Mouse (Mus musculus): ENCODE results near the gene Saxo1. TPM values are rescaled to one million over a fixed set of nuclear protein-coding genes. Genes with fewer than 3 reads are reported as not detected.

Saxo1 gene
- polyA plus RNA-seq, 1 experiment from 2014 or later = not detected

DNA sequence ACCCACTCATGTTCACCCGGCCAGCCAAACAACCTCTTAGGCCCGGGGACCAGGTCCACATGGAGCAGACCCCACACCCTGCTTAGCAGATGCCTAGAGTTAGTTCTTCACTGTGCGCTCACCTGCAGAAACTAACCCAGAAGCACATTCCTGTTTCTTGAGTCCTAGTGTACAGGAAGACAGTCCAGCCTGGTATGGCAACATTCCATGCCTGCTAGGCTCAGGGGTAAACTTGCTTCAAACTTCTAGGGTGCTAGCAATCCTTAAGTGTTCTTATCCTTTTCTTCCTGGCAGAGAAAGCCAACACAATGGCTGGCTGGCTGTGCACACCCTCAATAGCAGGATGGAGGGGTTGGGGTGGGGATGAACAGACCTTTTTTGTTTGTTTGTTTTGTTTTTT lies 147.2 kb downstream of the Saxo1 start:
- Histone ChIP-seq H3K27ac (ENCODE audit: low read length) (no peak overlapping the region), H3K9me3 (ENCODE audit: control insufficient read depth, low read length) (no peaks in the 10 kb centered on the region), H3K36me3 (ENCODE audit: control insufficient read depth, insufficient read depth) (no peaks in the 10 kb centered on the region), H3K27me3 (replicated peaks; ENCODE audit: control insufficient read depth, insufficient read depth, low read length) (no peaks in the 10 kb centered on the region), H3K4me3 (replicated peaks; ENCODE audit: low read length) (no peak overlapping the region), H3K4me1 (replicated peaks; ENCODE audit: control insufficient read depth, insufficient read depth, low read length) (no peaks in the 10 kb centered on the region), H3K4me2 (ENCODE audit: low read length) (no peak overlapping the region), H3K9ac (replicated peaks; ENCODE audit: low read depth, low read length) (no peak overlapping the region)
- WGBS = 93% methylated on average over 3 of the region's 3 CpGs
- no peak for ATAC-seq

DNA sequence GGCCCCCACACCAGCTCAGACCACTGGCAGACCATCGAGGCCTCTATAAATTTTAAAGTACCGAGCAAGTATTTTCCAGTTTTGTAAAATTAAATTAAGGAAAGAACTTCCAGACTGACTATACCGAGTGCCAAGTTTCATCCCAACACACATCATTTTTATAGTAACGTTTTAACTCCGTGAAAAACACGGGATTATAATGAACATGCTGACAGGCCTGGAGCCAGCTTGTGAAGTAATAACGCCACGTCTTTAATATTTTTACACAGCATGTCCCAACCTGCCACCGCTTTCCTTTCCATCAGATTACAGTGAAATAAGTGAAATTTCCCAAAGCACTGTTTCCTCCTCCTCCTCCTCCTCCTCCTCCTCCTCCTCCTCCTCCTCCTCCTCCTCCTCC lies 149.7 kb downstream of the Saxo1 start:
- Histone ChIP-seq H3K27me3 (replicated peaks; ENCODE audit: control insufficient read depth, insufficient read depth, low read length) (no peaks in the 10 kb centered on the region), H3K9ac (replicated peaks; ENCODE audit: low read depth, low read length) (no peak overlapping the region), H3K4me3 (replicated peaks; ENCODE audit: low read length) (no peak overlapping the region), H3K4me1 (replicated peaks; ENCODE audit: control insufficient read depth, insufficient read depth, low read length) (no peaks in the 10 kb centered on the region), H3K36me3 (ENCODE audit: control insufficient read depth, insufficient read depth) (no peaks in the 10 kb centered on the region), H3K4me2 (ENCODE audit: low read length) (no peak overlapping the region), H3K9me3 (ENCODE audit: control insufficient read depth, low read length) (no peaks in the 10 kb centered on the region), H3K27ac (ENCODE audit: low read length) (no peak overlapping the region)
- ATAC-seq = no peak
- WGBS = 74% methylated on average over 9 of the region's 9 CpGs

DNA sequence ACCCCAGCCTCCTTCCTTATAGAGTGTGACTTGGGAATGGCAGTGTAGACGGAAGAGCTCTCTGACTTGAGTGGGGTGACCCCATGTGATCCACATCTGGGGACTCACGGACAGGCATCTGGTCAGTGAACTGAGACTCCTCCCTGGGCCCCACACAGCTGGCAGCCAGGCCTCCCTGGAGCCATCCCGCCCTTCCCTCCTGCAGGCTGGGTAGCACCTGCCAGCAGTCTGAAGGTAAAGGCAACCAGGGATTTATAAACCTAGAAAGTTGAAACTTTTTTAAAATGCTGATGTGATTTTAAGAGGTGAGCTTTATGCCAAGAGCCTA lies 151.0 kb downstream of the Saxo1 start:
- Histone ChIP-seq H3K36me3 (ENCODE audit: control insufficient read depth, insufficient read depth) (no peaks in the 10 kb centered on the region), H3K9ac (replicated peaks; ENCODE audit: low read depth, low read length) (no peak overlapping the region), H3K27me3 (replicated peaks; ENCODE audit: control insufficient read depth, insufficient read depth, low read length) (no peaks in the 10 kb centered on the region), H3K4me1 (replicated peaks; ENCODE audit: control insufficient read depth, insufficient read depth, low read length) (no peaks in the 10 kb centered on the region), H3K9me3 (ENCODE audit: control insufficient read depth, low read length) (no peaks in the 10 kb centered on the region), H3K4me2 (ENCODE audit: low read length) (no peak overlapping the region), H3K27ac (ENCODE audit: low read length) (no peak overlapping the region), H3K4me3 (replicated peaks; ENCODE audit: low read length) (no peak overlapping the region)
- 78% methylated on average over 3 of the region's 3 CpGs for WGBS
- no peak for ATAC-seq

DNA sequence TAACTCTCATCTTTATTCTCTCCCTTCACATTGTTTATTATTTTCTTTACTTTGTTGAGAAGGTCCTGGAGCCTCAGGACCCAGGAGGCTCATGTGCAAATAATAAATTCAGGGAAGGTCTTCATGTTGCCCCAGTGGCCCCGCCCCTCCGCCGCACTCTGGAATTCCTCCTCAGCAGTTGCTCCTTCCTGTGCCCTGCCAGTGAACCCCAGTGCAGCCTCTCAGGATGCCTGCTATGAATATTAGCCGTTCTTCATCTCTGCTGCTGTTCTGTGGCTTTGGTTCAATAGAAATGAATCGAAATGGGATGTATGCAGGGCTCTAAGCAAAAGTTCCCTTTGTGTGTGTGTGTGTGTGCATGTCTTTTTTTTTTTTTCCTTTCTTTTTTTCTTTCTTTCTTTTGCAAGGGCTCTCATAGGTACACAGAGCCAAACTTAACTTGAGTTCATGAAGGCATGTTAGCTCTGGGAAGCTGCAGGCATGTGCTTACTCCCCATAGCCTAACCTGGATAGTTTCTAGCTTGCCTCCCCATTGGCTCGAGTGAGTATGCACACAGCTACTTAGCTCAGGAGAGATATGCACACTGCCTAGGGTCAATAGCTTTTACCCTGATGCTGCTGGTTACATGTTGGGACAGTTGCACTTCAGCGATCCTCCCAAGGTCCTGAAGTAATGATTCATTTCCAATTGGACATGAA lies 151.5 kb downstream of the Saxo1 start:
- 73% methylated on average over 7 of the region's 7 CpGs for WGBS
- Histone ChIP-seq H3K36me3 (ENCODE audit: control insufficient read depth, insufficient read depth) (no peaks in the 10 kb centered on the region), H3K4me3 (replicated peaks; ENCODE audit: low read length) (no peak overlapping the region), H3K27me3 (replicated peaks; ENCODE audit: control insufficient read depth, insufficient read depth, low read length) (no peaks in the 10 kb centered on the region), H3K27ac (ENCODE audit: low read length) (no peak overlapping the region), H3K9me3 (ENCODE audit: control insufficient read depth, low read length) (no peaks in the 10 kb centered on the region), H3K4me1 (replicated peaks; ENCODE audit: control insufficient read depth, insufficient read depth, low read length) (no peaks in the 10 kb centered on the region), H3K4me2 (ENCODE audit: low read length) (no peak overlapping the region), H3K9ac (replicated peaks; ENCODE audit: low read depth, low read length) (no peak overlapping the region)
- ATAC-seq = no peak

DNA sequence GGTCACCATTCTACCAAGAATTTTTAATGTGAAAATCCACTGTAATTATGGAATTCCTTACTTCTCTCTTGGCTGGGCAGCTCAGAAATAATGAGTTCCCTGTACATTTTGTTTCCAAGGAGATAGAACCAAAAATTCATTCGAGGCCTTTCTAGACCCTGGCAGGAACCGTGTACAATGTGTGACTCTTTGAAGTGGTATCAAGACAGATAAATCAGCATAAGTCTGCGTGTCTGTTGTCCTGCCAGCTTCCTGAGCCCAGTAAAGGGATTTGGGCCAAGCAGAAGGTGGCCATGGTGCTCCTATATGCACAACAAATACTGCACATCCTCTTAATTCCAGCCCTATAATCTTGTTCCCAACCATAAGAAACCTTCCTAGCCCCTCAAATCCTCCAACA lies 157.0 kb downstream of the Saxo1 start:
- no peak overlapping the region for H3K27ac ChIP-seq (ENCODE audit: low read length)
- no peak overlapping the region for H3K9ac ChIP-seq (replicated peaks; ENCODE audit: low read depth, low read length)
- no peaks in the 10 kb centered on the region for H3K27me3 ChIP-seq (replicated peaks; ENCODE audit: control insufficient read depth, insufficient read depth, low read length)
- no peaks in the 10 kb centered on the region for H3K4me1 ChIP-seq (replicated peaks; ENCODE audit: control insufficient read depth, insufficient read depth, low read length)
- no peak for ATAC-seq
- no peaks in the 10 kb centered on the region for H3K36me3 ChIP-seq (ENCODE audit: control insufficient read depth, insufficient read depth)
- WGBS = 54% methylated on average over 3 of the region's 3 CpGs
- H3K9me3 ChIP-seq (ENCODE audit: control insufficient read depth, low read length) = no peaks in the 10 kb centered on the region
- H3K4me3 ChIP-seq (replicated peaks; ENCODE audit: low read length) = no peak overlapping the region
- no peak overlapping the region for H3K4me2 ChIP-seq (ENCODE audit: low read length)

DNA sequence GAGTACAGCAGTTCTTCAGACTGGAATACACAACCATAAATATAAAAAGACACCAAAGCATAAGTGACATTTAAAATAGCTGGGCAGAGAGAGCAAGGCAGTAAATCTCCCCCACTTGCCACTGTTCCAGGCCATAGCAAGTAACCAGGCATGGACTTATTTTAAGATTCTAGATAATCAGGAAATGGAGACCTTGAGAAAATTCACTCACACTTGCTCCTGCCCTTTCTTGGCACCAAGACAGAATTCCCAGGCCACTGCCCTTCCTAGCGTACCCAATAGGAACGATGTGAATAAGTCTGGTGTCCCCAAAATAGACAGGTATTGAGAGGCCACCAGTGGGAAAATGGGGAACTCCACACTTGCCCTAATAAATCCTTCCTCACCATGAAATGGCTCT lies 160.7 kb downstream of the Saxo1 start:
- WGBS = 83% methylated on average over 2 of the region's 2 CpGs
- no peak for ATAC-seq
- H3K4me1 ChIP-seq (replicated peaks; ENCODE audit: control insufficient read depth, insufficient read depth, low read length) = no peaks in the 10 kb centered on the region
- H3K4me3 ChIP-seq (replicated peaks; ENCODE audit: low read length) = no peak overlapping the region
- H3K4me2 ChIP-seq (ENCODE audit: low read length) = no peak overlapping the region
- no peak overlapping the region for H3K27ac ChIP-seq (ENCODE audit: low read length)
- no peaks in the 10 kb centered on the region for H3K27me3 ChIP-seq (replicated peaks; ENCODE audit: control insufficient read depth, insufficient read depth, low read length)
- no peaks in the 10 kb centered on the region for H3K9me3 ChIP-seq (ENCODE audit: control insufficient read depth, low read length)
- no peak overlapping the region for H3K9ac ChIP-seq (replicated peaks; ENCODE audit: low read depth, low read length)
- no peaks in the 10 kb centered on the region for H3K36me3 ChIP-seq (ENCODE audit: control insufficient read depth, insufficient read depth)

DNA sequence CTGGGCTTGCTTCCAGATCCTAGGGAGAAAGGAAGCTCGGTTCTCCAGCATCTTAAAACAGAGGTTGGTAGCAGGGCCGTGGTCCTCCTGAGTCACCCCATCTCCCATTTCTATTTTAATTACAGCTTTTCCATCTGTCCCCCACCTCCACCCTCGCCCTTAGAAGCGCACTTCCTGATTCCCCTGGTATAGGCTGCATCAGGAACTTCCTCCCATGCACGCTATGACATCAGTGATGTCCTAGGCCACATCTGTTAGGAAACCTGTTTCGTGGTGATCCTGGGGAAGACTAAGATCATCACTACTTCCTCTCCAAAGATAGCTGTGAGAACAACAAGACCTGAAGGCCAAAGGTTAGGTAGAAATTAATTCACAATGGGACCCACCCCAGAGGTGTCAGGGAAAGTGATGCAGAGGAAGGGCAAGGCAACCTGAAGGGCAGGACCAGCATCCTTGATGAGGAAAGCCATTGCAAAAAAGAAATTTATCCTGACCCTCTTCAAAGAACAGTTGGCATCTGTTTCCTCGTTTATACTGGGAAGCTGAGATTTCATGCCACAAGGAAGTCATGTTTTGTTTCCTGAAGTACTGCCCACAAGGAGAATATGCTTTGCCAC lies 161.3 kb downstream of the Saxo1 start:
- Histone ChIP-seq H3K9me3 (ENCODE audit: control insufficient read depth, low read length) (no peaks in the 10 kb centered on the region), H3K36me3 (ENCODE audit: control insufficient read depth, insufficient read depth) (no peaks in the 10 kb centered on the region), H3K27ac (ENCODE audit: low read length) (no peak overlapping the region), H3K4me1 (replicated peaks; ENCODE audit: control insufficient read depth, insufficient read depth, low read length) (no peaks in the 10 kb centered on the region), H3K9ac (replicated peaks; ENCODE audit: low read depth, low read length) (no peak overlapping the region), H3K4me3 (replicated peaks; ENCODE audit: low read length) (no peak overlapping the region), H3K27me3 (replicated peaks; ENCODE audit: control insufficient read depth, insufficient read depth, low read length) (no peaks in the 10 kb centered on the region), H3K4me2 (ENCODE audit: low read length) (no peak overlapping the region)
- no peak for ATAC-seq
- WGBS = 81% methylated on average over 7 of the region's 7 CpGs

DNA sequence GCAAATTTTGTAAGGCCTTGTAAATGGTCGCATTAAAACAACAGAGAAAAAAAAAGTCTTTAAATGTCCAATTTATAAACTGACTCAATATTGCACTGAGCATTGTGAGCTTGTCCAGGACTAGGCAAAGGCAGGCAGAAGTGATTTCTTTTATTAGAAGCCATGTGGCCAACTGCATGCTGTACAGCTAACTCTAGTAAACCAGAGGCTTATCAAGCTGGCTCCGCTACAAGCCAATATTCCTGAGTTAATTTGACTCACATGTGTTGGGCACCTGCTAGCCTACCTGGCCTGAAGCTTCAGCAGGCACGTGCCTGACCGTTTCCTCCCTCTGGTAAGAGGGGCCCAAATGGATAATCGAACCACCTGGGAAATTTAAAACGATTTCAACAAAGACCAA lies 162.5 kb downstream of the Saxo1 start:
- H3K27me3 ChIP-seq (replicated peaks; ENCODE audit: control insufficient read depth, insufficient read depth, low read length) = no peaks in the 10 kb centered on the region
- no peaks in the 10 kb centered on the region for H3K9me3 ChIP-seq (ENCODE audit: control insufficient read depth, low read length)
- no peaks in the 10 kb centered on the region for H3K36me3 ChIP-seq (ENCODE audit: control insufficient read depth, insufficient read depth)
- no peak overlapping the region for H3K4me2 ChIP-seq (ENCODE audit: low read length)
- H3K4me3 ChIP-seq (replicated peaks; ENCODE audit: low read length) = no peak overlapping the region
- ATAC-seq = no peak
- WGBS = 85% methylated on average over 6 of the region's 6 CpGs
- H3K9ac ChIP-seq (replicated peaks; ENCODE audit: low read depth, low read length) = no peak overlapping the region
- H3K4me1 ChIP-seq (replicated peaks; ENCODE audit: control insufficient read depth, insufficient read depth, low read length) = no peaks in the 10 kb centered on the region
- no peak overlapping the region for H3K27ac ChIP-seq (ENCODE audit: low read length)

All from forebrain, embryonic 16.5 days (tissue).